Mouse (Mus musculus) heart, adult 2 months (tissue): ENCODE measurements around the gene Actn4.

ENCODE experiments used
- CTCF ChIP-seq: fragments of 200-600 bp; IDR thresholded peaks from 2 replicates; pipeline ENCODE4 v1.8.1; 2022; ENCODE audit warnings: antibody characterized with exemption, mild to moderate bottlenecking, moderate library complexity
- EP300 ChIP-seq: fragments of 200-500 bp; IDR thresholded peaks from 2 replicates; pipeline ENCODE4 v1.6.1; 2011; ENCODE audit warnings: low read depth, low read length, control low read depth; ENCODE audit not compliant: insufficient read depth
- POLR2A ChIP-seq: fragments of 200-500 bp; IDR thresholded peaks from 2 replicates; pipeline ENCODE4 v1.6.1; 2011; ENCODE audit warnings: mild to moderate bottlenecking, low read depth, low read length, control low read depth; ENCODE audit not compliant: insufficient read depth

- TF ChIP-seq POLR2A (no peak), EP300 (no peak), CTCF (no peak)
These were observed 28.3 kb downstream of the Actn4 start for GRCm38 (mm10) chr7:28933825-28934224.
